Comparison of ENCODE assay signal across 24 mouse cellular contexts in genomic region chr16:80834532-80834931, GRCm38 (mm10).
"Had no signal": no experiment of that assay in that cellular context is flagged by ENCODE, and none has a peak within 500 bp of the region (broad histone marks: within the 10 kb centered on the region; RNA-seq: fewer than 3 reads in every experiment).

No protein-coding gene starts in this region.

- H3K4me3 ChIP-seq: gastrocnemius, adult 2 months; heart, embryonic 10.5 days; heart, embryonic 12.5 days; hindbrain, embryonic 10.5 days; intestine, embryonic 15.5 days; layer of hippocampus, adult 2 months; left cerebral cortex, adult 2 months; limb, embryonic 10.5 days; limb, embryonic 12.5 days had no signal

- H3K27me3 ChIP-seq: heart, embryonic 12.5 days; intestine, embryonic 15.5 days; limb, embryonic 12.5 days had no signal

- H3K9ac ChIP-seq: heart, embryonic 12.5 days; hindbrain, embryonic 14.5 days; intestine, embryonic 15.5 days; limb, embryonic 12.5 days had no signal

- ATAC-seq: inflammation-experienced regulatory T-cells, adult 6 months; intestine, embryonic 15.5 days; intestine, postnatal 0 days had no signal

- DNase-seq: gastrocnemius, adult 2 months; gastrocnemius, postnatal 10 days; gastrocnemius, postnatal 25 days; heart, adult 18-20 months; heart, postnatal 10 days; heart, postnatal 4 days; kidney, adult 18-20 months; kidney, adult 8-10 months; kidney, postnatal 10 days; kidney, postnatal 25 days; kidney, postnatal 4 days; liver had no signal

- H3K27ac ChIP-seq: gastrocnemius, adult 2 months; heart, embryonic 10.5 days; hindbrain, embryonic 10.5 days; hindbrain, embryonic 14.5 days; intestine, embryonic 15.5 days; layer of hippocampus, adult 2 months; left cerebral cortex, adult 2 months; limb, embryonic 10.5 days; limb, embryonic 12.5 days had no signal

- H3K36me3 ChIP-seq: heart, embryonic 10.5 days; heart, embryonic 12.5 days; hindbrain, embryonic 10.5 days; intestine, embryonic 15.5 days; limb, embryonic 10.5 days; limb, embryonic 12.5 days had no signal

- H3K4me2 ChIP-seq: heart, embryonic 12.5 days; hindbrain, embryonic 14.5 days; intestine, embryonic 15.5 days; limb, embryonic 12.5 days; liver, embryonic 11.5 days had no signal

- H3K4me1 ChIP-seq: heart, embryonic 10.5 days; heart, embryonic 12.5 days; hindbrain, embryonic 10.5 days; intestine, embryonic 15.5 days; limb, embryonic 10.5 days; limb, embryonic 12.5 days had no signal

- H3K9me3 ChIP-seq: heart, embryonic 10.5 days; heart, embryonic 12.5 days; hindbrain, embryonic 10.5 days; intestine, embryonic 15.5 days; limb, embryonic 10.5 days; limb, embryonic 12.5 days had no signal
